Mouse (Mus musculus): ENCODE measurements at regions not wholly inside any gene's neighbourhood (a gene's known extent, or its start where the extent isn't known, plus 50 kb on each side); places are given as distances from the start of the nearest gene placed in this dataset.

GRCm38 (mm10) chr13:91372130-91372875, 87.8 kb upstream of the Ssbp2 start:
- TF ChIP-seq CTCF (IDR thresholded peaks at IDR 0.05; ENCODE audit: extremely low read depth, insufficient read depth, insufficient read length, insufficient replicate concordance) (no peak), POLR2A (IDR thresholded peaks at IDR 0.05; ENCODE audit: low read depth, low read length) (no peak)
